Mouse (Mus musculus) lung, adult 2 months (tissue): ENCODE measurements at regions not wholly inside any gene's neighbourhood (a gene's known extent, or its start where the extent isn't known, plus 50 kb on each side); places are given as distances from the start of the nearest gene placed in this dataset.

Source experiments
- CTCF ChIP-seq: fragments of 200-500 bp; IDR thresholded peaks from 2 replicates; pipeline ENCODE4 v1.5.1; 2011; ENCODE audit warnings: mild to moderate bottlenecking, low read length, control low read depth; ENCODE audit not compliant: insufficient read depth
- POLR2A ChIP-seq: fragments of 200-500 bp; IDR thresholded peaks from 2 replicates; pipeline ENCODE4 v1.6.1; 2011; ENCODE audit warnings: low read depth, mild to moderate bottlenecking, control low read depth, low read length, borderline replicate concordance; ENCODE audit errors: extremely low read depth

DNA sequence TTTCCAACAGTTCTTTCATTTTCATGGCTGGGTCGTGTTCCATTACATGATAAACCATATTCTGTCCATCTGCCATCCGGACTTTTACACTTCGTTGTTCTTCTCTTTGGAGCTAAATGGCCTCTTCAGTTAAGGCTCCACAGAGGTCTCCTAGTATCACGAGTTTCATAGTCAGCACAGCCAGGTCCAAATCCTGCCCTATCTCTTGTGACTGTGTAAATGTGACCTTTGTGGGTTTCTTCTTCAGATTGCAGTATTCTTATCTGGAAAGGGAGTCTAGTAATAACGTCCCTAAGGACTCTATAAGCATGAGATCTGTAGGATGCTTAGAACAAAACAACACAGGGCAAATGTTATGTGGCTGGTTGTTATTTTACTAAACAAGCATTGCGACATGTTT is 57.1 kb upstream of the Bbx start:
- no peak for TF ChIP-seq POLR2A
- no peak for TF ChIP-seq CTCF
